Mouse (Mus musculus): ENCODE measurements around the gene Isg15.

Isg15 gene

DNA sequence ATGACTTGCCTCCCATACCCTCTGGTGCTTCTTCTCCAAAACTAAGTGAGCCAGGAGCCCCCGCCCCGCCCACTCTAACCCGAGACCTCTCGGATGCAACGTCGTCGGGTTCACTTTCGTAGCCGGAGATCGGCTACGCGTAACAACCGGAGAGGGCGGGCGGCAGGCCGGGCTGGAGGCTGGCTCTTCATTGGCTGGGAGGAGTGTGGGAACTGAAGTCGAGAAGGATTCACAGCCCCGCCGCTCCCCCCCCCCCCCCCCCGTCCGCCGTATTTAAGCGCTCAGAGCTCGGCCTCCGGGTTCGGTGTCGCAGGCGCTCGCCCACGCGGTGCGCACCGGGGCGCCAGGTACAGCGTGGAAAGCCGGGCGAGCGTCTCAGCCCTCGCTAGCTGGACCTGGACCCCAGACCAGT, 2.4 kb upstream of the Isg15 start, which contains the start of gene AW011738:
Gene AW011738 (plus strand): TSS at position 304 of the 412 bp plus-strand sequence.
- DNase-seq: peak; percentile 73 to 83

DNA sequence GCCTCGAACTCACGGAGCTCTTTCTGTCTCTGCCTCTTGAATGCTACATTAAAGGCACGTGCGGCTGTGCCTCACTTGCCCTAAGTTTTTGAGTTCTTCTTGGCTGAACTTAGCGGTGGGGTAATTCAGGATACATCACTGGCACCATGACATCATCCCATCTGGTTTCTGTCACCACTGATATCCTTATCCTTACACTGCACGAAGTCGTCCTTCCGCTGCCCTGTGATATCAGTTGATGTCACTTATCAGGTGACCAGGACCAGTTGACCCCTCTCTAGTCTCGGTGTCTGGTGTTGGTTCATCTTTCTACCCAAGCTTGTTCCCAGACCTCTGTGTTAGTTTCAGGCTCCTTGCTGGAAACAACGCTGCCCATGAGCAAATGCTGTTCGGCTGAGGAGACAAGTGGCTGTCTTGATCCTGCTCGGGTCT, 1.9 kb upstream of the Isg15 start:
- peak in 1 of 2 experiments; percentile 12 for DNase-seq

DNA sequence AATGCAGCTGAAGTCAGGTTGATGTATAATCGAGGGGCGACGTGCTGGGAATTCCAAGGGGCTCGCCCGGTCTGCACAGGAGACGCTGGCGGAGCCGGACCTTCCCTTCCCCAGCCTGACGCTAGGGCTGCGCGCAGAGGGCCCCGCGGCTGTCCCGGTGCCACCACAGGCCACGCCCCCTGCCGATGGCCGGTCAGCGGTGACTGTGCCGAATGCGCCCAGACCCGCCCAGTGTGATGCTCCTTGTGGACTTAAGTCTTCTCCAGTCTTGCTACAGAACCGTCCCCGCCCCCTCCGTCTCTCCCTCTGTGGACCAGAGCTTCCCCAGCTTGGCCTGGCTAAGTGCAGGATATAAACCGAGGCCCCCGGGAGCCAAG, 2.8 kb downstream of the Isg15 start:
- DNase-seq: peak; percentile 94 to 97

DNA sequence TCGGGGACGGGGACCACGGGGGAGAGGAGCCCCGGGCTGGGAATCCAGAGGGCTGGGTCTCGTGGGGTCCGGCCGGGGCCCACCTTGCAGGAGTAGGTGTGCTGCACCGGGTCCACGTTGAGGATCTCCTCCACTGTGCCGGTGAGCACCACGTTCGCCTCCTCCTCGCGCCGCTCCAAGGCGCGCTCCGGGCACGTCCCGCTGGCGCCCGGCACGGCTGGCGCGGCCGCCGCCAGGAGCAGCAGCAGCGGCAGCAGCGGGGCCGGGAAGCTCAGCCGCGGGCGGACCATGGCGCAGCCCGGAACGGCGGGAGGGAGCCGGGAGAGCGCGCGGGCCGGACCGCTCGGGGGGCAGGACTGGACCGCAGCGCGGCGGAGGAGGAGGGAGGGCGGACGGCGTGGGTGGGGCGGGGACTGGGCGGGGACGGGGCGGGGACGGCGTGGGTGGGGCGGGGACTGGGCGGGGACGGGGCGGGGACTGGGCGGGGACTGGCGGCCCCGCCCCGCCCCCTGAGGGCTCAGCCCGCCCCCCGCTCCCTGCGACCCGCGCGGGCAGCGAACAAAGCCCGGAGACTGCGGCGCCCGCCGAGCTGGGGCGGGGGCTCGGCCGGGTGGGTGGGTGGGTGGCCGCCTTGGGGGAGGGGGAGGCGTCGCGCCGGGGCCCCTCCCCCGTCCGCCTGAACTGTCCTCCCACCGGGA, 3.3 kb downstream of the Isg15 start, which contains the start of gene Agrn:
Gene Agrn (minus strand): TSS at position 358 of the 698 bp plus-strand sequence.
- peak; percentile 81 to 87 for DNase-seq

DNA sequence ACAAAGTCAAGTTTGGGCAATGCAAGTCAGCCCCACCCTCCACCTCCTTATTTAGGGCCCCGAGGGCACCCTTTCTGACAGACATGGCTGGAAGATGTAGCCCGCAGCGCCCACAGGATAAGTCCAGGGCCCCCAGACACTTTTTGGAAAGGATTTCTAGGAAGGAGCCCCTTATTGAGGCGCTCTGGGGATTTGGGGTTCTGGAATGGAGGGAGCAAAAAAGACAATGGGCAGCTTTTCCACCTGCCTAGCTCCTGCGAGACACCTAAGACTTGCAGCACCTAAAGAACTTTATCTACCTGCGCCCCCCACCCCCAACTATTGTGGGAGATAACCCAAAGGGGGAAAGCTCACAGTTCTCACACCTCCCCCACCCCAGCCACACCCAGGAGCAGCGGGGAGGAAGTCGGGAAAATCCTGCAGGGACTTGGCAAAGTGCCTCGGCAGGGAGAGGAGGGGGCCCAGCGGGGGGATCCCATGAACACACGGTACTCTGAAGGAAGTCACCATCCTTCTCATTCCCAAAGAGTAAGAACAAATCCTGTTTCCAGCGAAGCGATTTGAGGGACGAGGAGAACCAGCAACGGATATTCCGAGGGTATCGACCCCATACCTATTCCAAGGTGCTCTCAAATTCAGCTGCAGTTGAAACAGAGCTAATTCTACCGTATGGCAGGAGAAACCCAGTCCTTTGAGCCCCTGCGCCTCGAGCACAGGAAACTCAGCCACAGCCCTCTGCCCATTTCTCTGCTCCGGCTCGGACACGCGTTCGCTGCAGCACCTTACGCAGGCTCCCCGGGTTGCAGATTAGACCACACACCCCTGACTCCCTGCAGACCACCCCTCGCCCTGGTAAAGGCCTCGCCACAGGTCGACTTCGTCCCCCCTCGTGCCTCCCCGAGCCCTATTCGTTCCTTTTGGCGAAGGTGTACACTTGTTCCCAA, 4.4 kb downstream of the Isg15 start:
- DNase-seq: peak; percentile 82 to 86

DNA sequence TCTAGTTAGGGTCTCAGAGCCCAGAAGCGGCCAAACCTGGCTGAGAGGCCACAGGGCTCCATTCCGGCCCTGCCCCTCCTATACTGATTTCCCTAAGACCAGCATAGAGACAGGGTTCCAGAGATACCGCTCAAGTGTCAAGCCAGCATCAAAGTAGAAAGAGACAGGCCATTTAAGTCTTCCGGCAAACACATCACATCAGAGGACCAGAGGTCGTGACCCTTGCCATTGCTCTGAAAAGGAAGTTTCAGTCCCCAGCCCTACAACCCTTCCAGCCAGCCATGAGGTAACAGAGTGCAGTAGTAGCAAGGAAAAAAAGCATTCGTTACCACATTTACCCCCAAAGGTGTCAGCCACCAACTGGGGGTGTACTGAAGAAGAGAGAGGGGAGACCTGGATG, 6.3 kb downstream of the Isg15 start:
- no peak for DNase-seq

DNA sequence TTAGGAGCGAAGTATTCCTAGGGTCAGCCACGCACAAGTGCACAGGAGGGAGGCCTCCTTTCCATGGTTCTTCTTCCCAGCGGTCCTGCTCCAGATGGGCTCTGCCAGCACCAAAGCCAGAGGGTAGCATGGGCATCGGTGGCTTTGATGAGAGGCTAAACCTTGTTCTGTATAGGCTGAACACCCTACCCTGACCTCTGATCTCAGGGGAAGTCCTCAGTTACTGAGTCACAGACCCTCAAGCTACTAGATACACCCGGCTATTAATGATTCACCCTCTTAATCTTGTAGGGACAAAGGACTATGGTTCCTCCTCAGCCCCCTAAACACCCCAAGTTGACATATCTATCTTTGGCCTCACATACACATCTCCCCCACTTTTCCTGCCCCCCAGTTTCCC, 6.7 kb downstream of the Isg15 start:
- no peak for DNase-seq

DNA sequence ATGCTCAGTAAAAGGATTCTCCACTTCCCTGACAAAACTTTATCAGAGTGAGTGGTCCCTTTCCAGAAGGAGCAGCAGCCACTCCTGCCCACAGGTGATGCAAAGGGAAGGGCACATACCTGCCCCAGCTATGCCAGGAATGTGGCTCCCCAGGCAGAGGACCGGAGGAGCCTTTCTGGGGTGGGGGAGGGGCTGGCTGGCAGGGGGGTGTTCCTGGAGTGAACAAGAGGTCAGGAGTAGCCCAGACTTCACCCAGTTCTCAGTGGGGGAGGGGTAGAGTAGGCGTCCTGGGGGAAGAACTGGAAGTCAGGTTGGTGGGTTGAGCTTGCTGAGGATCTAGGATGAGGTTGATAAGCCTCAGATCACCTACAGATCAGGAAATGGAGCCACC, 7.4 kb downstream of the Isg15 start:
- peak; percentile 46 to 84 for DNase-seq

DNA sequence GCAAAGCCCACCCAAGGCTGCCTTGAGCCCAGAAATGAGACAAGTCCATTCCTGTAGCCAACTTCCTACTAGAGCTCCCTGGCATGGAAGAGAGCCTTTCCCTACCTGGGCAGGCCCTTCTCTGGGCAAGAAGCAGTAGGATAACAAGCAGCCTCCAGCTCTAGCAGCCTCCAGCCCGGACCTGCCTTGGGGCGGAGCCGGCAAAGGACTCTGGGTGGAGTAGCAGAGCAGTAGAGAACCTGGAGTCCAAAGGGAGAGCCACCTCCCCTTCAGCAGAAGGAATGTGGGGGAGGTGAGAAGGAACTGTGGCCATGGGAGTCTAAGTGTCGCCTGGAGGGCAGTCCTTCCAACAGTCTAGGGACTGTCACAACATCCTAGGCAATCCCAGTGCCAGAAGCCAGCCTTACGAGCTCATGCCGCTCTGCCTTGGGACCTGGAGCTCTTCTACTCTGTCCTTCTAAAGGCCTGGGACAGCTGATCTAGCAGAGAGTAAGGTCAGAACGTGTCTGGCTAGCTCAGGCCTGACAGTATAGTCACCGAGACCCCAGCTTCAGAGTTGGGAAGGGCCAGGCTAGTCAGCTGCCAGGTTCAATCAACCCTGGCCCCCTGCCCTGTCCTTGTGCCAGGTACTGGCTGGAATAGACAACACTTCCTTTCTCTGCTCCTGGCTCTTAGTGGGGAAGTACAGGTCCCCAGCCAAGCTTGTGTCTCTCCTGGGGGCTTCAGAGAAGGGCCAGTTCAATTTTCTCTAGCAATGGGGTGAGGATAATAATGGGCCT, 8.0 kb downstream of the Isg15 start:
- peak; percentile 69 to 85 for DNase-seq

DNA sequence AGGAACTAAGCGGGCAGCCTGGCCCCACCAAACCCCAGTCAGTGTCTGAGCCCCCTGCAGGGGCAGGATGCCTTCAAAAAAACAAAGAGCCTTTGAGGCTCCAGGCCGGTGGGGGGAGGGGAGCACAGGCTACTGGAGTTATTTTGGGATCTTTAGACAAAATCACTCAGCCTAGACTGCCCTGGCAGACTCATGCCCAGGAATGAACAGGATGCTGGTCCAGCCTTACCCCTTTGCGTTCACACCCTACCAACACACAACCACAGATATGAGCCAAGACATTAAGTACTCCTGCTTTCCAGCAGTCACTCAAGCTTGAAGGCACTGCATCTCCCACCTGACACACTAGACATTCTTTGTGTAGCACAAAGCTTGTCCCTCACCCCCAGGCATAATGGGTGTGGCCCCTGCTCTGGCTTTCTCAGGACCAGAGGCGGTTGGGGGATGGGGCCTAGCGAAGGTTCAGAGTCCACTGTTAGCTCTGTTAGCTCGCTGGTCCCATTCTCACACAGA, 11.8 kb downstream of the Isg15 start:
- DNase-seq: peak; percentile 46 to 73

DNA sequence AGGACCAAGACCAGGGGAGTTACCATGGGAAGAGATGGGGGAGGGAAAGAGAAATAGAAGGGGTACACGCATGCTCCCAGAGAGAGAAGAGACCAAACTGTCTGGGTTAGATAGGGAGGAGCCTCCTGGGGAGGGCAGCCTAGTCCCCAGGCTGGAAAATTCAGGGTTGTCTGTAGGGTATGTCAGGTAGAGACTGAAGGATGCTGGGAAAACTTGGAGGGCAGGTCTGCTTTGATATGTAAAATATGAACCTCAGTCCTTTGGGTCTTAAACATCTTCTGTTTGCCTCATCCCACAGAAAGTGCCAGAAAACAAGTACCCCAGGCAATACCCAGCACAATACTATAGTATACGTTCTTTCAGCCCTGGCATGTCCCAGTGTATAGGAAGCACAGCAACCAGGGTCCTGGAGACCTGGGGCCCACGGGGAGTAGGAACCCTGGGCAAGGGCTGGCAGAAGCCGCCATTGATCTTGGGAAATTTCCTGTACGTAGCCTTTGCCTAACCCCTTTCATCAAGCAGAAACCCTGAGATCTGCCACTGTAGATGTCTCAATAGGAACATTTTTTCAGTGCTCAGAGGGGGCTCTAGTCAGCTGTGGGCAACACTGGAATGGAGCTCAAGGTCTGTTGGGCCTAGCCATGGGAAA, 12.3 kb downstream of the Isg15 start:
- DNase-seq: no peak

DNA sequence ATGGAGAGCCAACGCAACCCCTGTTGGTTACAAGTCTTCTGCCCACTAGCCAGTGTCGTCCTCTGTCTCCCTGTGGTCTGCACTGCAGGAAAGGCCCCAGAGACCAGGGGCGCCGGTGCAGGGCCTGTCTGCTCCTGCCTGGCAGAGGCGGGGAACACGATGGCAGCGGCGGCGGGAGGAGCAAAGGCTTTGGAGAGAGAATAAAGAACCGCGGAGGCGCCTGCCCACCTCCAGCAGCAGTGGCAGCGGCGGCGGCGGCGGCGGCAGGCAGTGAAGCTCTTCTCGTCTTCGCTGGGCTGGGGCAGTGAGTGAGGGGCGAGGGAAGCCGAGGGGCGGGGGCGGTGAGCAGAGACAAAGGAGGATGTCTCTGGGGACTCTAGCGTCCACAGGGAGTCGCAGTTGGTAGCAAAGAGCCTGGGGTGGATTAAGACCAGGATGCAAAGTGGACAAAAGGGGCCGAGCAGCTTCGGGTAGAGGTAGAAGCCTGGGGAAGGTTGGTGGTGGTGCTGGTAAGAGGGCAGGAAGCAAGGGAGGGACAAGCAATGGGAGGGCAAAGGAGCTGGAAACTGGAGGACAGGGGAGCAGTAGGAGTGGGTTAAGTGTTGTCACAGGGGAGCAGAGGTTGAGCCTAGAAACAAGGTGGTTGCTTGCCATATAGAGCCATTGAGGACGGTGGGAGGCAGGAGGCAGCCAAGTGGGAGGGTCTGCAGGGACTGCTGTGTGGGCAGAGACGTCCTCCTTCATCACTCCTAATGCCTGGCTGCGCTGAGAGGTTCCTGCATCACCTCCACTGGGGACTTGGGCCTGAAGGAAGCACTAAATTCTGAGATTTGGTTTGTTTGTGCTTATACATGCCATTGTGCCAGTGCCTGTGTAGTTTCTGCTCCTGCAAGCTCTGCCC, 14.4 kb downstream of the Isg15 start:
- peak; percentile 42 to 52 for DNase-seq

DNA sequence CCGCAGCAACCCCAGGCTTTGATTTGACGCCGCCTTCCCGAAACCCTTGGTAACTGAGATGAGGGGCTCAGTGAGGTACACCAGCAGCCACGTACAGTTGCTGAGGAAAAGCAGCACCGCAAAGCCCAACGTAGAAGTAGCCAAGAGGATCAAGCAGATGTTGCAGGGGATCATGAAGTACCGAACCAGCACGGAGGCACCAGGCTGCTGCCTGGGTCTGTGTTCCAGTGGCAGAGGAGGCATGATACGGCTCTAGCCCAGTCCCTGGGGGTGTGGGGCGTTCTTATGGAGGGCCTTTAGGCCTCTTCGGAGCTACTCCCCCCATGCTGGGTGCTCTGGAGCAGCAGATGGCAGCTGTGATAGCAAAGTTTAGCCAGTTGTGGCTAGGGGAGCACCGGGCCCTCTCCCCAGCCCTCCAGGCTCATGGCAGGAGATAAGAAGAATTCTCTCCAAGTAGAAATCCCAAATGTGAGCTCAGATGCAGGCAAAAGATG, 15.1 kb downstream of the Isg15 start:
- no peak for DNase-seq

DNA sequence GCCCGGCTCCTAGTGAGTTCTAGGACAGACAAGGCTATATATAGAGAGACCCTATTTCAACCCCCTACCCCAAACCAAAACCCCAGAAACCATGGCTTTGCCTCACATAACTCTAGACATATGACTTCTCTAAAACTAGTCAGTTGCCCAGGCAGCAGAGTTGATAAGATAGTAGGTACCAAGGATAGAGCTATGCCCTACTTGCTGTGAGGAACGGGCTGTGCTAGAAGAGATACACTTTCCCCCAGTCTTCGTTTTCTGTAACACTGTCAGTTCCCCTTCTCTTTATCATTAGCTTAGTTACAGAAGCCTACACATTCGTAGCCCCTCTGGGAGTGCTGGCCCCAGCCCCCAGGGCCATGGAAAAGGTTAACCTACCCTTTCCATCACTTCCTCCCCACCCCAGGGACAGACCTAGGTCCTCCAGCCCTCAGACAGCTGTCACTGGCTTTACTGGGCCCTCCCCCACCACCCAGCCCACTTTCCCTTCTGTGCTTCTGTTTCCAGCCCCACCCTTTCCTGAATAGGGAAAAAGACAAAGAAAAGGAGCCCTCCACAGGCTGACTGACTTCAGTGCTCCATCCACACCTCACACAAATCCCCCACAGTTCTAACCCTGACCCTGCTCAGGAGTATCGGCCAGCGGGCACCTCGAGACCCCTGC, 16.2 kb downstream of the Isg15 start:
- peak; percentile 36 to 47 for DNase-seq

DNA sequence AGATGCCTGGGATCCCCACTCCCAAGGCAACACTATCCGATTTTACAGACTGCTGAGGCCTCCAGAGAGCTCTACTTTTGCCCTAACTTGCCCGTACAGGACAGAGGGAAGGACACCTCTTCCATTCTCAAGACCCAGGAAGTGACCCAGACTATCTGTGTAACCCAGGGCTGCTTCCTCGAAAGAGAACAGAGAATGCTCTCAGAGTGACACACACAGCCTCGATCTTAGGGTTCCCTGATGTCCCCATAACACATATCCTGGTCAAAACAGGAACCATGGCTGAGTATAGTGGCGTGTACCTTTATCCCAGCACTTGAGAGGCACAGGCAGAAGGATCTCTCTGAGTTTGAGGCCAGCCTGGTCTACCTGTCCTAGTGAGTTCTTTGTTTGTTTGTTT, 16.9 kb downstream of the Isg15 start:
- no peak for DNase-seq

DNA sequence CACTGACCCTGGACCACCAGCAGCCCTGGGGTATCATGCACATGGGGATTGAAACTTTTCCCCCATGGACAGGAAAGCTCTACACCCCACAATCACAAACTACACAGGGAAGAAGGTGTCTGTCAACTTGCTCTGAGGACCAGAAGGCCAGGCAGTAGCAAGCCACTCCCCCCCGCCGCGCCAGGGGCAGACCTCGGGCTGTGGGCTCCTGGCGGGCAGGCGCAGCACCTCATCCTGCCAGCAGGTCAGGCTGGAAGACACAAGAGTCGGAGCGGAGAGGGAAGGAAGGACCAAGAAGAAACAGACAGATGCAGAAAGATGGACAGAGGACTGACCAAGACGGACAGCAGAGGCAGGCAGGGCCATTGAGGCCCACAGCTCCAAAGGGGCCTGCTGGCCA, 23.0 kb downstream of the Isg15 start:
- no peak for DNase-seq

DNA sequence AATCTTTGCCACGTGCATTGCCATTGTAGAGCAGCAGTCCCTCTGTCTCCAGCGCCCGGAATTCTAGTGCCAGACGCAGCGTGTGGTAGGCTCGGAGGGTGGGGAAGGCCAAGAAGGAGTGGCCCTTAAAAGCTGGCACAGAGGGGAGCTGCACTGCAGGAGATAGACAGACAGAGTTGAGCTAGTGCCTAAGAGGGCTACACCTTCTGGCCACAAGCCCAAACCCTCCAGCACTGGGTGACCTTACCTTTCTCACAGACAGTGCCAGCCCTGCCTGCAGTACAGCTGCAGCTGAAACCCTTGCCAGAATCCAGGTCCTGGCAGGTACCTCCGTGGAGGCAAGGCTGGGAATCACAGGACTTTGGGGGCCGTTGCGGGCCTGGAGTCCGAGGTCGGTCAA, 28.8 kb downstream of the Isg15 start:
- no peak for DNase-seq

DNA sequence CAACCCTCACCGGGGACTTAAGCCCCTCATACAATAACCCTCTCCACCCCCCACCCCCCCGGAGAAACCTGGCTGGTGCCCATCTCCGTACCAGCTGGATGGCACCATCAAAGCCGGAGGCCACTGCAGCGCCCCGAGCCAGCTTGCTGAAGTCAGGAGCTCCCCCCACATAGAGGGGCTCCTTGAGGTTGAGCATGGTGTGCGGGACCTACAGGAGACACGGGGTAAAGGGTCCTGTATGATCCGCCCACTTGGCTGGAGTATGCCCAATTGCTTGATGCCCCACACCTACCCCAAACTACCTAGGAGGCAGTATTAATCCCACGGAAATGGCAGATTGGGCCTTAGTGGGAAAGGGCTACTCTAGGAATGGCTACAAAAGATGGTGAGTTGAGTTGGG, 31.5 kb downstream of the Isg15 start:
- DNase-seq: no peak

DNA sequence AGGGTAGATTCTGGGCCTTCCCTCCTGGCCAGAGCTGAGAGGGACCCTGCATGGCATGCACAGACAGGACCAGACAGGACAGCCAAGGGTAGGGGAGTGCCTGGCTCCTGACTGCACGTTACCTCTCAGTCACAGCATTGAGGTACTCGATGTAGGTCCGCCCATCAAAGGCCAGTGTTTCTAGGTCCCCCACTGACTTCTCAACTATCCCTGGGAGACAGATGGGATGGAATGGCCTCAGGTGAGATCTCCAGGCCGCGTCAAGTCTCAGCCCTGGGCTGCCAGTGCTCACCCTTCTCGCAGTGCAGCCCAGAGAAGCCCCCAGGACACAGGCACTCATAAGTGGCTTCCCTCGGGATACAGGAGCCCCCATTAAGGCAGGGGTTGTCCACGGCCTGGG, 32.0 kb downstream of the Isg15 start:
- no peak for DNase-seq

DNA sequence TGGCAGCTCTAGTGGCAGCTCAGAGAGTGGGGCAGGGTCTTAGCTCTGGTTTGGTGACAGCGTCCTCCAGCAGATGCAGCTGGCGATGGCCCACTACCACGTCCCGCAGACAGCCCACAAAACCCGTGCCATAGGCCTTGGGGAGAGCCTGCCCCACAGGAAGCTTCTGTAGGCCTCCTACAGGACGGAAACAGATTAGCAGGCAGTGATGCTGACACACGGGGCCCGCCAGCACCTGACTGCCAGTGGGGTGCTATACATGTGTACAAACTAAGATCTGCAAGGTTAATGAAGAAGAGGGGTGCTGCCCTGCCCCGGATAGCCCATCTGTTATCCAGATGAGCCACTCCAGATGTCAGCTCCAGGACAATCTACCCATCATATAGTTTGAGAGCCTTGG, 34.1 kb downstream of the Isg15 start:
- DNase-seq: no peak

DNA sequence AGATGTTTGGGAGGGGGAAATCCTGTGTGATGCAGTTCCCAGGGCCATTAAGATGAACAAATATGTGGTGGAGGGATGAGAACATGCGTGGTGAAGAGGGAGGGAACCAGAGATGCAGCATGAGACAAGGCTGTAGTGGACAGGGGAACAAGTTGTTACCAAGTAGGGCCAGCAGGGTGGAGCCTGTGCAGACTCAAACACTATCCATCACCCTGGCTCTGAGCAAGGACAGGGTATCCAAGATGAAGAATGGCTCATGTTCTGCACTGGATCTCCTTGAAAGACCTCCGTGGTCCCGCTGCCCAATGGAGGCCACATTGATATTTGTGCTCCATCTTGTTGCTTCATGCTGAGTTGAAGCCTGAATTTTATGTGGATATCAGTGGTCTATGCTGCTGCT, 45.8 kb downstream of the Isg15 start:
- DNase-seq: no peak

All from lung, postnatal 4 days (tissue).